8 mouse cellular contexts compared by ENCODE assay signal in the genomic region with DNA sequence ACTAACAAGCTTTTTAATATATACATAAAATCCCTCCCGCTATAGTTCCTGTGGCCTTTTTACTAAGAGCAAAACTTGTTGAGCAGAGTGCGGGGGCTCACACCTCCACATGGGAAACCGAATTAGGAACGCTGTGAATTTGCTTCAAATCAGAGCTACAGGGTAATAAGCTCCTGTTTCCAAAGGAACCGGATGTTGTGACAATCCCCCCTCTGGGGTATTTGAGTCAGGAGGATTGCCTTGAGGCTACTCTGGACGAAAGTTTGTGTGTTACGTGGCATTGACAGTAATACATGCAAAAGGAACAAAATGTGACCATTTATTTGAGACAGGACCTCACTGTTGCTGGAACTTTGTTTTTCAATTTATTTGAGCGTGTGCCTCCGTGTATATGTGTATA. TPM values are rescaled to one million over a fixed set of nuclear protein-coding genes. Genes with fewer than 3 reads are reported as not detected.
A peak's percentile ranks its signal among the peaks of the same experiment; 100 is the strongest.
DNase-seq lines count a peak whose midpoint lies in the region; ATAC-seq and TF ChIP-seq lines count a peak whose summit lies in the region.

No protein-coding gene starts in this region.

- no peak for ATAC-seq in liver, embryonic 11.5 days (replicated peaks; ENCODE audit: low FRiP score)

- H3K27ac ChIP-seq in cerebellum, adult 2 months (ENCODE audit: insufficient read depth, low read length) = no peak overlapping the region
- peak overlapping the region; percentile 99 for H3K27ac ChIP-seq in testis, adult 2 months (ENCODE audit: control insufficient read depth, insufficient read depth, low read depth, low read length)
- peak overlapping the region; percentile 98 for H3K27ac ChIP-seq in liver, embryonic 11.5 days (ENCODE audit: low read depth, low read length)

- no peaks in the 10 kb centered on the region for H3K9me3 ChIP-seq in liver, embryonic 11.5 days (ENCODE audit: control insufficient read depth, low read length)

- WGBS in cerebellum, adult 2 months = 24% methylated on average over 9 of the region's 9 CpGs
- WGBS in liver, embryonic 11.5 days = 27% methylated on average over 9 of the region's 9 CpGs

- DNase-seq in cerebellum, adult 2 months = no peak
- DNase-seq in cerebellum, adult 9-11 months = no peak
- DNase-seq in testis, postnatal 14 days (ENCODE audit: low spot score) = no peak
- no peak for DNase-seq in liver, embryonic 11.5 days (ENCODE audit: low spot score)
- DNase-seq in urinary bladder, postnatal 10 days (ENCODE audit: low spot score) = no peak
- DNase-seq in spleen, adult 18-20 months = no peak
- no peak for DNase-seq in cerebellum, adult 18-20 months

- TF ChIP-seq POLR2A in cerebellum, adult 2 months (IDR thresholded peaks at IDR 0.05; ENCODE audit: borderline replicate concordance, insufficient read depth, low read length) = no peak
- TF ChIP-seq POLR2A in testis, adult 2 months (IDR thresholded peaks at IDR 0.05; ENCODE audit: control insufficient read depth, low read depth, low read length) = no peak

- H3K9ac ChIP-seq in liver, embryonic 11.5 days (ENCODE audit: low read depth, low read length) = peak overlapping the region; percentile 96

- peaks cover 5% of the 10 kb centered on the region for H3K36me3 ChIP-seq in testis, adult 2 months (ENCODE audit: control insufficient read depth, insufficient read depth, low read length)
- peaks cover 31% of the 10 kb centered on the region; the same call in 1 of the 2 replicates for H3K36me3 ChIP-seq in liver, embryonic 11.5 days (ENCODE audit: control insufficient read depth, insufficient read depth, low read length)

- peak overlapping the region; percentile 94 for H3K4me2 ChIP-seq in liver, embryonic 11.5 days

- peaks cover 7% of the 10 kb centered on the region for H3K4me1 ChIP-seq in cerebellum, adult 2 months (ENCODE audit: control insufficient read depth, insufficient read depth, low read length)
- peaks cover 8% of the 10 kb centered on the region for H3K4me1 ChIP-seq in testis, adult 2 months (ENCODE audit: control insufficient read depth, insufficient read depth, low read length)
- peaks cover 21% of the 10 kb centered on the region for H3K4me1 ChIP-seq in liver, embryonic 11.5 days (replicated peaks; ENCODE audit: control insufficient read depth, insufficient read depth, low read length)

- no peaks in the 10 kb centered on the region for H3K27me3 ChIP-seq in cerebellum, adult 2 months (ENCODE audit: control insufficient read depth, insufficient read depth, low read length)
- H3K27me3 ChIP-seq in testis, adult 2 months (ENCODE audit: control insufficient read depth, insufficient read depth, low read length) = no peaks in the 10 kb centered on the region
- H3K27me3 ChIP-seq in liver, embryonic 11.5 days (replicated peaks; ENCODE audit: control insufficient read depth, insufficient read depth, low read length) = no peaks in the 10 kb centered on the region

- peak overlapping the region; percentile 85 for H3K4me3 ChIP-seq in cerebellum, adult 2 months (replicated peaks; ENCODE audit: insufficient read depth, low read depth, low read length)
- peak overlapping the region; percentile 97 for H3K4me3 ChIP-seq in testis, adult 2 months (ENCODE audit: control insufficient read depth, low read depth, low read length)
- H3K4me3 ChIP-seq in liver, embryonic 11.5 days (ENCODE audit: low read depth, low read length) = peak overlapping the region; percentile 84

- TF ChIP-seq CTCF in cerebellum, adult 2 months (IDR thresholded peaks at IDR 0.05; ENCODE audit: borderline replicate concordance, insufficient read depth, low read depth, low read length) = no peak
- TF ChIP-seq CTCF in testis, adult 2 months (IDR thresholded peaks at IDR 0.05; ENCODE audit: control insufficient read depth, insufficient read depth, insufficient replicate concordance, low read depth, low read length) = no peak

RNA-seq across cellular contexts. Expression of gene Dnajb1, which starts 1.1 kb away (rescaled TPM):
- polyA plus RNA-seq in cerebellum, adult 2 months (2012; rRNA removed) = 29.9 and 33.0 TPM in 2 replicates
- polyA plus RNA-seq in testis, adult 2 months (2012; rRNA removed) = 203 and 207 TPM in 2 replicates
- polyA plus RNA-seq in liver, embryonic 11.5 days (2014; fragmentation: Nextera tagmentation; extraction: Ambion mirVana) = 75.9 and 77.1 TPM in 2 replicates

RNA-seq across cellular contexts. Expression of gene Tecr, which starts 1.3 kb away (rescaled TPM):
- 1,238 and 1,304 TPM in 2 replicates for polyA plus RNA-seq in cerebellum, adult 2 months (2012; rRNA removed)
- polyA plus RNA-seq in testis, adult 2 months (2012; rRNA removed) = 159 and 173 TPM in 2 replicates
- 468 and 475 TPM in 2 replicates for polyA plus RNA-seq in liver, embryonic 11.5 days (2014; fragmentation: Nextera tagmentation; extraction: Ambion mirVana)

RNA-seq across cellular contexts. Expression of gene Ndufb7, which starts 42.6 kb away (rescaled TPM):
- 394 and 445 TPM in 2 replicates for polyA plus RNA-seq in cerebellum, adult 2 months (2012; rRNA removed)
- polyA plus RNA-seq in testis, adult 2 months (2012; rRNA removed) = 231 and 259 TPM in 2 replicates
- 321 and 354 TPM in 2 replicates for polyA plus RNA-seq in liver, embryonic 11.5 days (2014; fragmentation: Nextera tagmentation; extraction: Ambion mirVana)

RNA-seq across cellular contexts. Expression of gene Gipc1, which starts 43.4 kb away (rescaled TPM):
- 51.3 and 51.7 TPM in 2 replicates for polyA plus RNA-seq in cerebellum, adult 2 months (2012; rRNA removed)
- polyA plus RNA-seq in testis, adult 2 months (2012; rRNA removed) = 12.1 and 12.2 TPM in 2 replicates
- 113 and 114 TPM in 2 replicates for polyA plus RNA-seq in liver, embryonic 11.5 days (2014; fragmentation: Nextera tagmentation; extraction: Ambion mirVana)

RNA-seq across cellular contexts. Expression of gene Ptger1, which starts 57.4 kb away (rescaled TPM):
- polyA plus RNA-seq in cerebellum, adult 2 months (2012; rRNA removed) = 0.76 and 0.77 TPM in 2 replicates
- polyA plus RNA-seq in testis, adult 2 months (2012; rRNA removed) = 0.51 and 0.59 TPM in 2 replicates
- 0.49 and 0.53 TPM in 2 replicates for polyA plus RNA-seq in liver, embryonic 11.5 days (2014; fragmentation: Nextera tagmentation; extraction: Ambion mirVana)
